In the genomic region with DNA sequence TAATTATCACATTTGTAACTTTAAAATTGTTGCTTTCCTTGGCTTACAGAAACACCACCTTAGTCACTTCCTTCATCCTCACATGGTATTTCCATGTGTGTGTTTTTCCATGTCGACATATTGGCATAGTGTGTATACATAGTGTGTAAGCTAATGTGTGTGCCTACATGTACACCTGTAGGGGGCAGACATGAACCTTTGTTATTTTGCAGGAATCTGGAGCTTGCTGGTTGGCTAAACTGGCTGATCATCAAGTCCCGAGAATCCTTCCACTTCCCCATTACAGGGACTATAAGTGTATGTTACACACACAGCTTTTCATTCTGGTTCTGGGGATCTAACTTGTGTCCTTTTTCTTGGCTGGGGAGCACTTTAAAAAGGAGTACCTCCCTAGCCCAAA, we compare ENCODE assay signal across 15 mouse cellular contexts. TPM values are rescaled to one million over a fixed set of nuclear protein-coding genes. Genes with fewer than 3 reads are reported as not detected.
DNase-seq lines count a peak whose midpoint lies in the region; ATAC-seq and TF ChIP-seq lines count a peak whose summit lies in the region.
"Had no signal": no experiment of that assay in that cellular context is flagged by ENCODE, and none has a peak within 500 bp of the region (broad histone marks: within the 10 kb centered on the region; RNA-seq: fewer than 3 reads in every experiment).

No protein-coding gene starts in this region.

- ATAC-seq in CD4-positive, CD25-positive, alpha-beta regulatory T cell, adult 4 months = no peak
- no peak for ATAC-seq in kidney, postnatal 0 days (replicated peaks; ENCODE audit: low FRiP score, low read depth)
- no peak for ATAC-seq in kidney, embryonic 15.5 days (replicated peaks; ENCODE audit: low FRiP score)

- H3K9me3 ChIP-seq in kidney, postnatal 0 days (replicated peaks; ENCODE audit: low read length) = no peaks in the 10 kb centered on the region
- no peaks in the 10 kb centered on the region for H3K9me3 ChIP-seq in kidney, embryonic 15.5 days (replicated peaks)
- H3K9me3 ChIP-seq: G1E; hindbrain, embryonic 15.5 days; midbrain, embryonic 12.5 days; neural tube, embryonic 13.5 days had no signal

- no peaks in the 10 kb centered on the region for H3K27me3 ChIP-seq in kidney, postnatal 0 days (ENCODE audit: insufficient read depth, low read length)
- no peaks in the 10 kb centered on the region for H3K27me3 ChIP-seq in kidney, embryonic 15.5 days
- H3K27me3 ChIP-seq: hindbrain, embryonic 15.5 days; midbrain, embryonic 12.5 days; neural tube, embryonic 13.5 days had no signal

- no peaks in the 10 kb centered on the region for H3K36me3 ChIP-seq in kidney, postnatal 0 days (ENCODE audit: insufficient read depth, low read length)
- no peaks in the 10 kb centered on the region for H3K36me3 ChIP-seq in kidney, embryonic 15.5 days
- H3K36me3 ChIP-seq: G1E; hindbrain, embryonic 15.5 days; midbrain, embryonic 12.5 days; neural tube, embryonic 13.5 days had no signal

- TF ChIP-seq CTCF in kidney, postnatal 0 days (IDR thresholded peaks at IDR 0.05; ENCODE audit: low read depth) = peak; percentile 41; the same call in 1 of the 2 replicates

- H3K9ac ChIP-seq in kidney, postnatal 0 days (ENCODE audit: low read depth, low read length) = no peak overlapping the region
- no peak overlapping the region for H3K9ac ChIP-seq in kidney, embryonic 15.5 days
- H3K9ac ChIP-seq: hindbrain, embryonic 15.5 days; midbrain, embryonic 12.5 days; neural tube, embryonic 13.5 days had no signal

- no peak overlapping the region for H3K27ac ChIP-seq in kidney, postnatal 0 days
- no peak overlapping the region for H3K27ac ChIP-seq in kidney, embryonic 15.5 days
- H3K27ac ChIP-seq: hindbrain, embryonic 15.5 days; midbrain, embryonic 12.5 days; neural tube, embryonic 13.5 days had no signal

- 77% methylated on average over 2 of the region's 2 CpGs for WGBS in kidney, postnatal 0 days
- WGBS in kidney, embryonic 15.5 days = 80% methylated on average over 2 of the region's 2 CpGs

- no peak overlapping the region for H3K4me3 ChIP-seq in kidney, postnatal 0 days (replicated peaks; ENCODE audit: low read depth, low read length)
- H3K4me3 ChIP-seq in kidney, embryonic 15.5 days (replicated peaks) = no peak overlapping the region
- H3K4me3 ChIP-seq: hindbrain, embryonic 15.5 days; midbrain, embryonic 12.5 days; neural tube, embryonic 13.5 days had no signal

- no peak overlapping the region for H3K4me2 ChIP-seq in kidney, postnatal 0 days (ENCODE audit: low read length)
- no peak overlapping the region for H3K4me2 ChIP-seq in kidney, embryonic 15.5 days
- H3K4me2 ChIP-seq: hindbrain, embryonic 15.5 days; midbrain, embryonic 12.5 days; neural tube, embryonic 13.5 days had no signal

- H3K4me1 ChIP-seq in kidney, postnatal 0 days (replicated peaks; ENCODE audit: insufficient read depth, low read length) = no peaks in the 10 kb centered on the region
- H3K4me1 ChIP-seq in kidney, embryonic 15.5 days = no peaks in the 10 kb centered on the region
- H3K4me1 ChIP-seq: midbrain, embryonic 12.5 days had no signal

- DNase-seq in CD4-positive, CD25-positive, alpha-beta regulatory T cell, adult 2 months (ENCODE audit: low read depth, low spot score) = peak; percentile 15
- DNase-seq in kidney, postnatal 0 days (ENCODE audit: low spot score) = no peak
- peak; percentile 52 for DNase-seq in A20 (ENCODE audit: low read depth, low spot score)
- DNase-seq in lung, postnatal 25 days (ENCODE audit: low spot score) = peak; percentile 57
- no peak for DNase-seq in natural killer cell, adult 2 months (ENCODE audit: low spot score in 2 of 2)
- no peak for DNase-seq in frontal cortex, postnatal 36 days (ENCODE audit: low spot score in 2 of 2)
- DNase-seq: cerebellum, adult 2 months; kidney, postnatal 10 days; left cerebral cortex, postnatal 4 days had no signal

RNA-seq across cellular contexts. Expression of a gene that starts 15.8 kb away (rescaled TPM):
- polyA plus RNA-seq in CD4-positive, CD25-positive, alpha-beta regulatory T cell, adult 4 months (2017; shearing (Covaris generic)) = 10 to 100 TPM; 21.5 to 26.1 TPM
- polyA plus RNA-seq in kidney, postnatal 0 days (2015; fragmentation: Nextera tagmentation; extraction: Ambion mirVana) = 0.18 and 0.19 TPM in 2 replicates
- polyA plus RNA-seq in kidney, embryonic 15.5 days (2015; fragmentation: Nextera tagmentation; extraction: Ambion mirVana) = 0.15 and 0.31 TPM in 2 replicates
- polyA plus RNA-seq: G1E; hindbrain, embryonic 15.5 days; neural tube, embryonic 13.5 days had no signal

RNA-seq across cellular contexts. Expression of a gene that starts 31.3 kb away (rescaled TPM):
- 1 to 10 TPM; 5.4 to 6.1 TPM for polyA plus RNA-seq in CD4-positive, CD25-positive, alpha-beta regulatory T cell, adult 4 months (2017; shearing (Covaris generic))
- polyA plus RNA-seq in kidney, postnatal 0 days (2015; fragmentation: Nextera tagmentation; extraction: Ambion mirVana) = 26.5 and 27.5 TPM in 2 replicates
- polyA plus RNA-seq in kidney, embryonic 15.5 days (2015; fragmentation: Nextera tagmentation; extraction: Ambion mirVana) = 18.4 and 19.0 TPM in 2 replicates

Comparison
In these comparisons a context has a peak if more than half of its experiments do, and no peak if none do; other contexts are left out.
1. DNase-seq: peak in CD4-positive, CD25-positive, alpha-beta regulatory T cell, adult 2 months (single experiment), A20 (single experiment) and lung, postnatal 25 days (single experiment); none in kidney, postnatal 0 days (single experiment), natural killer cell, adult 2 months (0 of 2) and frontal cortex, postnatal 36 days (0 of 2).
2. RNA of a gene that starts 15.8 kb away (polyA plus RNA-seq): 21.5 to 26.1 TPM in CD4-positive, CD25-positive, alpha-beta regulatory T cell, adult 4 months; 0.15 to 0.31 TPM in kidney, embryonic 15.5 days and 0.18 to 0.19 TPM in kidney, postnatal 0 days; every median in the first group is over 10 times any median in the second.